ENCODE assay signal across 8 mouse cellular contexts in the genomic region with DNA sequence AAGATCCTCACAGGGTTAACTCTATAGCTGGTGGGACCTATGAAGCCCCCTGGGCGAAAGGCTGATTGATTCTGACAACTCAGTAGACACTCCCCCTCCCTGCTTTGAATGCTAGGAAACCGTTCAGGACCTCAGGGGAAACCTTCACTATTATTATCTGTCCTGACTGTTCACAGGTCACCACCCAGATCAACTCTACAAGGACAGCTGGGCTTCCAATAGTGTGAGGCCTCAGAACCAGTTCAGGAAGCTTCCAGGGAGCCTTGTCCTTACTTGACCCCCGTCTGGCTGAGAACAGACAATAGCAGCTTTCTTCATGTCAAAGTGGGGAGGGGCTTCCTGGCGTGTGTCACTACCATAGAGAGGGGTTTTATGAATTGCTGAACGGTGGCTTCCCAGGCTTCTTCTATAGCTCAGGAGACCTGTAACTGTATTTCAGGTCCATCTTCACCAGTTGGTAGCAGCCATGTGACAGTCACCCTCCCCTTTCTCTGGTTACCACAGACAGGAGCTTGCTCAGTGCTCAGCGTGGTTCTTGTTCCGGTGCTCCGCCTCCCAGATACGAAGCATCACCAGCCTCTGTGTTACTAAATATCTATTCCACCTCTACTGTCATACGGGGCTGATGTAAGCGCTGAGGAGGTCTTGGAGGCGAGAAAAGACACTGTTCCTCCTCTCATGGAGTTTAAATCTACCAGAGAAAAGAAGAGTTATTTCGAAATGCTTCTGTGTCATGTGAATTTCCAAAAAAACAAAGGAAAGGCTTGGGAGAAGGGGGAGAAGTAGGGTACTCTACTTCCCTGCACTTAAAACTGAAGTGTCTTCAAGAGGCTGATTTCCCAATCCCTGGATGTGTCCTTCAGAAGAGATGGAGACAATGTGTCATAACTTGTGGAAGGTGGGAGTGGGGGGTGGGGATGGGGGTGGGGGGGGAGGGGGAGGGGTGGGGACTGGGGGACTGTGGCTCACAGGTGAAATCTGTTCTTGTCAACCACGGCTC.
DNase-seq lines count a peak whose midpoint lies in the region; ATAC-seq and TF ChIP-seq lines count a peak whose summit lies in the region.

No protein-coding gene starts in this region.

- H3K4me3 ChIP-seq in bone marrow, adult 2 months (replicated peaks; ENCODE audit: control insufficient read depth, low read depth, low read length): no peak overlapping the region
- H3K4me3 ChIP-seq in intestine, embryonic 16.5 days (ENCODE audit: low read length): no peak overlapping the region
- no peak overlapping the region for H3K4me3 ChIP-seq in lung, embryonic 14.5 days (ENCODE audit: low read depth, low read length)
- no peak overlapping the region for H3K4me3 ChIP-seq in neural tube, embryonic 12.5 days

- 11% methylated on average over 14 of the region's 14 CpGs for WGBS in bone marrow, adult 2 months
- WGBS in intestine, embryonic 16.5 days: 39% methylated on average over 14 of the region's 14 CpGs
- WGBS in lung, embryonic 14.5 days: 18% methylated on average over 14 of the region's 14 CpGs
- 27% methylated on average over 14 of the region's 14 CpGs for WGBS in neural tube, embryonic 12.5 days

- H3K9me3 ChIP-seq in intestine, embryonic 16.5 days (ENCODE audit: control insufficient read depth, low read length): no peaks in the 10 kb centered on the region
- H3K9me3 ChIP-seq in lung, embryonic 14.5 days (ENCODE audit: low read depth, low read length): no peaks in the 10 kb centered on the region
- no peaks in the 10 kb centered on the region for H3K9me3 ChIP-seq in neural tube, embryonic 12.5 days

- H3K36me3 ChIP-seq in intestine, embryonic 16.5 days (ENCODE audit: control insufficient read depth, insufficient read depth, low read length): no peaks in the 10 kb centered on the region
- H3K36me3 ChIP-seq in lung, embryonic 14.5 days (ENCODE audit: insufficient read depth): no peaks in the 10 kb centered on the region
- no peaks in the 10 kb centered on the region for H3K36me3 ChIP-seq in neural tube, embryonic 12.5 days

- DNase-seq in cerebellum, postnatal 14 days: peak; percentile 54
- DNase-seq in cerebellum, adult 11-12 months: no peak
- DNase-seq in heart, adult 18-20 months: peak; percentile 74 to 84
- DNase-seq in lung, embryonic 14.5 days: peak; percentile 61
- DNase-seq in urinary bladder, postnatal 10 days (ENCODE audit: low spot score): no peak

- H3K27ac ChIP-seq in bone marrow, adult 2 months (ENCODE audit: control insufficient read depth, insufficient read depth, low read depth, low read length, poor library complexity): peak overlapping the region; percentile 61
- H3K27ac ChIP-seq in intestine, embryonic 16.5 days (ENCODE audit: low read length): no peak overlapping the region
- H3K27ac ChIP-seq in lung, embryonic 14.5 days (ENCODE audit: low read depth): no peak overlapping the region
- H3K27ac ChIP-seq in neural tube, embryonic 12.5 days: no peak overlapping the region

- peak overlapping the region; percentile 1; the same call in 1 of the 2 replicates for H3K4me2 ChIP-seq in intestine, embryonic 16.5 days (ENCODE audit: low read depth, low read length)
- peak overlapping the region; percentile 19 for H3K4me2 ChIP-seq in lung, embryonic 14.5 days
- H3K4me2 ChIP-seq in neural tube, embryonic 12.5 days (replicated peaks): peak overlapping the region; percentile 16

- no peak for TF ChIP-seq CTCF in bone marrow, adult 2 months (IDR thresholded peaks at IDR 0.05; ENCODE audit: control insufficient read depth, insufficient read depth, low read length)
- TF ChIP-seq CTCF in lung, embryonic 14.5 days (IDR thresholded peaks at IDR 0.05; ENCODE audit: low read depth): no peak

- TF ChIP-seq POLR2A in bone marrow, adult 2 months (IDR thresholded peaks at IDR 0.05; ENCODE audit: borderline replicate concordance, control insufficient read depth, low read depth, low read length): no peak

- ATAC-seq in intestine, embryonic 16.5 days: peak; percentile 38; the same call in 1 of the 2 replicates
- peak; percentile 55 for ATAC-seq in lung, embryonic 14.5 days (ENCODE audit: insufficient read depth)
- peak; percentile 61; the same call in 1 of the 2 replicates for ATAC-seq in neural tube, embryonic 12.5 days (ENCODE audit: low FRiP score, low read depth)

- H3K9ac ChIP-seq in intestine, embryonic 16.5 days (ENCODE audit: low read depth, low read length): no peak overlapping the region
- no peak overlapping the region for H3K9ac ChIP-seq in lung, embryonic 14.5 days
- no peak overlapping the region for H3K9ac ChIP-seq in neural tube, embryonic 12.5 days

- no peaks in the 10 kb centered on the region for H3K27me3 ChIP-seq in intestine, embryonic 16.5 days (replicated peaks; ENCODE audit: control insufficient read depth, insufficient read depth, low read length)
- H3K27me3 ChIP-seq in lung, embryonic 14.5 days (ENCODE audit: insufficient read depth, low read length): no peaks in the 10 kb centered on the region
- no peaks in the 10 kb centered on the region for H3K27me3 ChIP-seq in neural tube, embryonic 12.5 days (replicated peaks)

- H3K4me1 ChIP-seq in bone marrow, adult 2 months (ENCODE audit: control insufficient read depth, insufficient read depth, low read length): peaks cover 3% of the 10 kb centered on the region; the same call in 1 of the 2 replicates
- H3K4me1 ChIP-seq in intestine, embryonic 16.5 days (ENCODE audit: control insufficient read depth, insufficient read depth, low read length): 0 out of 2 replicates have a peak, but pooled peaks cover 4% of the 10 kb centered on the region
- no peaks in the 10 kb centered on the region for H3K4me1 ChIP-seq in lung, embryonic 14.5 days (ENCODE audit: insufficient read depth)
- peaks cover 9% of the 10 kb centered on the region; the same call in 1 of the 2 replicates for H3K4me1 ChIP-seq in neural tube, embryonic 12.5 days

Comparison
In these comparisons a context has a peak if more than half of its experiments do, and no peak if none do; other contexts are left out.
1. DNase-seq: peak in cerebellum, postnatal 14 days (2 of 2), heart, adult 18-20 months (2 of 2) and lung, embryonic 14.5 days (single experiment); none in cerebellum, adult 11-12 months (single experiment) and urinary bladder, postnatal 10 days (single experiment).
2. Peak in every context shown above with its lines, with median percentiles within 50 percentile points of each other: ATAC-seq and H3K4me2 ChIP-seq.